Mouse (Mus musculus) ES-Bruce4 (cell line): ENCODE data around the gene Jtb.

ENCODE experiments used
- CTCF ChIP-seq: IDR thresholded peaks from one replicate; pipeline ENCODE4 v1.8.1; 2011; ENCODE audit warnings: low read depth, low read length
- POLR2A ChIP-seq: IDR thresholded peaks from one replicate; pipeline ENCODE4 v1.8.1; 2011; ENCODE audit warnings: low read length; ENCODE audit not compliant: insufficient read depth

- no peak for TF ChIP-seq CTCF
- no peak for TF ChIP-seq POLR2A
Observed at GRCm38 (mm10) chr3:90183581-90183980, 47.8 kb upstream of the Jtb start.
